Mouse (Mus musculus): ENCODE measurements at regions not wholly inside any gene's neighbourhood (a gene's known extent, or its start where the extent isn't known, plus 50 kb on each side); places are given as distances from the start of the nearest gene placed in this dataset.
"Not testable (repeated sequence)": the region's sequence is repeated elsewhere in the genome, so short reads cannot be mapped to it uniquely, and the experiment has no call there.

- DNase-seq (ENCODE audit: low read depth in 1 of 2, low spot score in 2 of 2), result no peak
- Histone ChIP-seq H3K4me3 (ENCODE audit: extremely low read depth, insufficient read depth, insufficient read length) (no peak overlapping the region), H3K27ac (ENCODE audit: insufficient read depth, low read length) (no peak overlapping the region), H3K4me1 (ENCODE audit: control insufficient read depth, insufficient read depth, insufficient read length) (no peaks in the 10 kb centered on the region), H3K36me3 (ENCODE audit: control insufficient read depth, insufficient read depth, low read length) (no peaks in the 10 kb centered on the region), H3K27me3 (ENCODE audit: control insufficient read depth, insufficient read depth, low read length) (no peaks in the 10 kb centered on the region)
- 96% methylated on average over 1 of the region's 1 CpGs for WGBS
- TF ChIP-seq POLR2A (IDR thresholded peaks at IDR 0.05; ENCODE audit: low read depth, low read length) (no peak), CTCF (IDR thresholded peaks at IDR 0.05; ENCODE audit: extremely low read depth, insufficient read depth, insufficient read length, insufficient replicate concordance) (no peak)
These were observed 110.5 kb upstream of the Arhgap20 start for GRCm38 (mm10) chr9:51654645-51655044.

GRCm38 (mm10) chr9:51657796-51658195 lies 107.3 kb upstream of the Arhgap20 start:
- WGBS, result 87% methylated on average over 1 of the region's 1 CpGs
- Histone ChIP-seq H3K27me3 (ENCODE audit: control insufficient read depth, insufficient read depth, low read length) (no peaks in the 10 kb centered on the region), H3K4me3 (ENCODE audit: extremely low read depth, insufficient read depth, insufficient read length) (no peak overlapping the region), H3K36me3 (ENCODE audit: control insufficient read depth, insufficient read depth, low read length) (no peaks in the 10 kb centered on the region), H3K4me1 (ENCODE audit: control insufficient read depth, insufficient read depth, insufficient read length) (no peaks in the 10 kb centered on the region), H3K27ac (ENCODE audit: insufficient read depth, low read length) (no peak overlapping the region)
- no peak for TF ChIP-seq POLR2A (IDR thresholded peaks at IDR 0.05; ENCODE audit: low read depth, low read length)
- no peak for TF ChIP-seq CTCF (IDR thresholded peaks at IDR 0.05; ENCODE audit: extremely low read depth, insufficient read depth, insufficient read length, insufficient replicate concordance)
- DNase-seq (ENCODE audit: low read depth in 1 of 2, low spot score in 2 of 2), result no peak

- TF ChIP-seq POLR2A (IDR thresholded peaks at IDR 0.05; ENCODE audit: low read depth, low read length) (no peak), CTCF (IDR thresholded peaks at IDR 0.05; ENCODE audit: extremely low read depth, insufficient read depth, insufficient read length, insufficient replicate concordance) (no peak)
- no peak for DNase-seq (ENCODE audit: low read depth in 1 of 2, low spot score in 2 of 2)
- no peaks in the 10 kb centered on the region for H3K36me3 ChIP-seq (ENCODE audit: control insufficient read depth, insufficient read depth, low read length)
These were observed 103.9 kb upstream of the Arhgap20 start for GRCm38 (mm10) chr9:51660908-51661874.

GRCm38 (mm10) chr9:51661911-51662310 lies 103.2 kb upstream of the Arhgap20 start:
- DNase-seq (ENCODE audit: low read depth in 1 of 2, low spot score in 2 of 2), result no peak
- H3K4me3 ChIP-seq (ENCODE audit: extremely low read depth, insufficient read depth, insufficient read length), result no peak overlapping the region
- TF ChIP-seq CTCF (IDR thresholded peaks at IDR 0.05; ENCODE audit: extremely low read depth, insufficient read depth, insufficient read length, insufficient replicate concordance), result no peak
- TF ChIP-seq POLR2A (IDR thresholded peaks at IDR 0.05; ENCODE audit: low read depth, low read length), result no peak
- no peaks in the 10 kb centered on the region for H3K4me1 ChIP-seq (ENCODE audit: control insufficient read depth, insufficient read depth, insufficient read length)
- H3K27me3 ChIP-seq (ENCODE audit: control insufficient read depth, insufficient read depth, low read length), result no peaks in the 10 kb centered on the region
- H3K36me3 ChIP-seq (ENCODE audit: control insufficient read depth, insufficient read depth, low read length), result no peaks in the 10 kb centered on the region
- 88% methylated on average over 2 of the region's 2 CpGs for WGBS
- H3K27ac ChIP-seq (ENCODE audit: insufficient read depth, low read length), result no peak overlapping the region

More at GRCm38 (mm10) chr9:51660908-51661874, 103.9 kb upstream of the Arhgap20 start:
- H3K4me3 ChIP-seq (ENCODE audit: extremely low read depth, insufficient read depth, insufficient read length), result no peak overlapping the region
- H3K27ac ChIP-seq (ENCODE audit: insufficient read depth, low read length), result no peak overlapping the region
- H3K4me1 ChIP-seq (ENCODE audit: control insufficient read depth, insufficient read depth, insufficient read length), result no peaks in the 10 kb centered on the region
- 85% methylated on average over 7 of the region's 7 CpGs for WGBS
- H3K27me3 ChIP-seq (ENCODE audit: control insufficient read depth, insufficient read depth, low read length), result no peaks in the 10 kb centered on the region

GRCm38 (mm10) chr9:51664353-51664752 lies 100.8 kb upstream of the Arhgap20 start:
- no peak for DNase-seq (ENCODE audit: low read depth in 1 of 2, low spot score in 2 of 2)
- H3K27ac ChIP-seq (ENCODE audit: insufficient read depth, low read length), result no peak overlapping the region
- H3K4me3 ChIP-seq (ENCODE audit: extremely low read depth, insufficient read depth, insufficient read length), result no peak overlapping the region
- 76% methylated on average over 1 of the region's 1 CpGs for WGBS
- H3K36me3 ChIP-seq (ENCODE audit: control insufficient read depth, insufficient read depth, low read length), result no peaks in the 10 kb centered on the region
- no peaks in the 10 kb centered on the region for H3K27me3 ChIP-seq (ENCODE audit: control insufficient read depth, insufficient read depth, low read length)
- H3K4me1 ChIP-seq (ENCODE audit: control insufficient read depth, insufficient read depth, insufficient read length), result no peaks in the 10 kb centered on the region
- TF ChIP-seq CTCF (IDR thresholded peaks at IDR 0.05; ENCODE audit: extremely low read depth, insufficient read depth, insufficient read length, insufficient replicate concordance) (no peak), POLR2A (IDR thresholded peaks at IDR 0.05; ENCODE audit: low read depth, low read length) (no peak)

- no peak for DNase-seq (ENCODE audit: low read depth in 1 of 2, low spot score in 2 of 2)
- H3K27ac ChIP-seq (ENCODE audit: insufficient read depth, low read length), result no peak overlapping the region
- TF ChIP-seq POLR2A (IDR thresholded peaks at IDR 0.05; ENCODE audit: low read depth, low read length) (no peak), CTCF (IDR thresholded peaks at IDR 0.05; ENCODE audit: extremely low read depth, insufficient read depth, insufficient read length, insufficient replicate concordance) (no peak)
These were observed 100.3 kb upstream of the Arhgap20 start for GRCm38 (mm10) chr9:51664876-51665275.

GRCm38 (mm10) chr9:51668976-51669375 lies 96.2 kb upstream of the Arhgap20 start:
- WGBS, result 92% methylated on average over 12 of the region's 12 CpGs

More at GRCm38 (mm10) chr9:51664876-51665275, 100.3 kb upstream of the Arhgap20 start:
- H3K36me3 ChIP-seq (ENCODE audit: control insufficient read depth, insufficient read depth, low read length), result no peaks in the 10 kb centered on the region
- H3K4me1 ChIP-seq (ENCODE audit: control insufficient read depth, insufficient read depth, insufficient read length), result no peaks in the 10 kb centered on the region
- no peak overlapping the region for H3K4me3 ChIP-seq (ENCODE audit: extremely low read depth, insufficient read depth, insufficient read length)
- no peaks in the 10 kb centered on the region for H3K27me3 ChIP-seq (ENCODE audit: control insufficient read depth, insufficient read depth, low read length)

More at GRCm38 (mm10) chr9:51668976-51669375, 96.2 kb upstream of the Arhgap20 start:
- H3K36me3 ChIP-seq (ENCODE audit: control insufficient read depth, insufficient read depth, low read length); H3K4me3 ChIP-seq (ENCODE audit: extremely low read depth, insufficient read depth, insufficient read length); H3K27ac ChIP-seq (ENCODE audit: insufficient read depth, low read length); H3K27me3 ChIP-seq (ENCODE audit: control insufficient read depth, insufficient read depth, low read length); H3K4me1 ChIP-seq (ENCODE audit: control insufficient read depth, insufficient read depth, insufficient read length); DNase-seq (ENCODE audit: low read depth in 1 of 2, low spot score in 2 of 2): not testable (repeated sequence)

Data from spleen, adult 2 months (tissue).